Mouse (Mus musculus) frontal cortex, adult 2 months (tissue): ENCODE data around the gene Gm11127. TPM values are rescaled to one million over a fixed set of nuclear protein-coding genes. Genes with fewer than 3 reads are reported as not detected.
A peak's percentile ranks its signal among the peaks of the same experiment; 100 is the strongest.
"Not testable (repeated sequence)": the region's sequence is repeated elsewhere in the genome, so short reads cannot be mapped to it uniquely, and the experiment has no call there.

Source experiments
- DNase-seq, 2 experiments: peaks; one replicate each; pipeline ENCODE4 v3.0.0; 2022; ENCODE audit warnings: low spot score in 1 of 2; ENCODE audit errors: extremely low spot score in 1 of 2
- polyA plus RNA-seq: library from polyadenylated mRNA; depleted of rRNA; stranded (reverse); fragments of >200 nt; gene quantifications from 2 replicates; pipeline ENCODE4 v1.2.3, GENCODE M21; 2012

Gene Gm11127
- polyA plus RNA-seq, 1 experiment, result 0.18 TPM

DNA sequence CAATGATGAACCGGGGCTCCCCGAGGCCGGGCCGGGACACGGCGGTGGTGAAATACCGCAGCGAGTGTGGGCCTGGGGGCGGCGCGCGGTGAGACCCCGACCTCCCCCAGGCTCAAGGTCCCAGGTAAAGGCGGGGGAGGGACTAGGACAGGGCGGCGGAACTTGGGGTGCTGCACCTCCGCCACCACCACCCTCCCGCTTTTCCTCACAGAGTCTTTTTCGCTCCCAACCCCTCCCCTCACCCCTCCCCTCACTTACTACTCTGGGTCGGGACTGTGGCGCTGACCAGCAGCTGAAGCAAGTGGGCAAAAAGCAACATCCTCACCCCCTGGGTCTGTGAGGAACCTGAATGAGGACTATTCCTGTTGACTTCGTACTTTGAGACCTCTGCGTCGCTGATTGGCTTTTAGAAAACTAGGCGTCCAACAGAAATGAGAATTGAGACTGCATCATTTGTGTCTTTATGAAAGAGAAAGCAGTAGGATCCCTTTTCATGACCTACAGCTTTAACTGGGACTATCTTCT lies 25.8 kb downstream of the Gm11127 start, which contains the start of gene H2-T23:
Gene H2-T23 (minus strand): TSS at position 505 of the 525 bp plus-strand sequence.
- DNase-seq, result peak in 1 of 2 experiments; percentile 60

DNA sequence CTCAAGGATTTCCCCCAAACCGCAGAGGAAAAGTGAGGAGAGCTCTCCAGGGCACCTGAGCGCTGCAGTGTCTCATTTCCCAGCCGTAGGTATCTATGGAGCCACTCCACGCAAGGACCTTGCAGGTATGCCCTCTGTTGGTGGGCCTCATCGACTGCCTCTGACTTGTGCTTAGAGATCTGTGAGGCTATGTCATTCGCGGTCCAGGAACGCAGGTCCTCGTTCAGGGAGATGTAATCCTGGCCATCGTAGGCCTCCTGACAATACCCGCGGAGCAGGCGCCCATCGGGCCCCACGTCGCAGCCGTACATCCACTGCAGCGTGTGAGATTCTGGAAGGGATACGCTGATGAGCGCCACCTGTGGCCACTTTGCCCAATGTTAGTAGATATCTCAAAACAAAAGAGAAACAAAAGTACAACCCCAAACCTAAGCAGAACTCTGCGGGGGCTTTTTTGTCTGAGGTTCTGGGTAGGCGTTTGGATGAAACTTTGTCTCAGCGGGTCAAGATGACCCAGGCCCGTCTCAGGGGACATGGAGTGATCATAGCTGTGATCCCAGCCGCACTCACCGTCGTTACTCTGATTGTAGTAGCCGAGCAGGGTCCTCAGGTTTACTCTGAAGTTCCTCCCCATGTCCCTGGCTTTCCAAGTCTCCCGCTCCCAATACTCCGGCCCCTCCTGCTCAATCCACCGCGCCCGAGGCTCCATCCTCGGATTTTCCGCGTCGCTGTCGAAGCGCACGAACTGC lies 26.4 kb downstream of the Gm11127 start:
- peak in 1 of 2 experiments; percentile 48 for DNase-seq

DNA sequence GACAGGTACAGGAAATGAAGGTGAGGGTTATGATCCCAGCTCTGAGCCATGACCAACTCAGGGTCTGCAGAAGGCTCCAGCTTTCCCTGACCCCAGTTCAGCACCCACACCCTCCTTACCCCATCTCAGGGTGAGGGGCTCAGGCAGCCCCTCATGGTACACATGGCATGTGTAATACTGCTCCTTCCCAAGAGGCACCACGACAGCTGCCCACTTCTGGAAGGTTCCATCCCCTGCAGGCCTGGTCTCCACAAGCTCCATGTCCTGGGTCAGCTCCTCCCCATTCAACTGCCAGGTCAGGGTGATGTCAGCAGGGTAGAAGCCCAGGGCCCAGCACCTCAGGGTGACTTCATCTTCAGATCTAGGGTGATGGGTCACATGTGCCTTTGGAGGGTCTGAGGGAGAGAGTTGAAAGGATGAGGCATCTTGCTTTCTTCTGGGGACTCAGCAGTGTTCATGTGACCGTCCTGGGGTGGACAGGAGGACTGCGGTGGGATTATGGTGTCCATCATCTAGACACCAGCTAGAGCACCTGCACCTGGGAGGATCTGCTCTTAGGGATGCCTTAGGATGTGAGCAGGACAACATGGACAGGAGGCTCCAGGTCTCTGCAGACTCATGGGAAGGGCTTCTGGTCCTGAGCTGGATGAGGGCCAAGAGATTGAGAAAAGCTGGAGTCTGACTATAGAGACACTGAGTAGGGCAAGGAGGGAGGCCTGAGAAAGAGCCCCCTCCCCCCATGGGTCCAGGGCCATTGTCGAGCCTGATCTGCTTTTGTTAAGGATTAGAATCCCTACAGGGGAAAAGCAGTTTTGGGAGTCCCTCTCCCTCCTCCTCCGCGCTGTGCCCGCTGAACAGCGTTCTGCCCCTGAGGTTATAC lies 27.2 kb downstream of the Gm11127 start:
- not testable (repeated sequence) for DNase-seq

DNA sequence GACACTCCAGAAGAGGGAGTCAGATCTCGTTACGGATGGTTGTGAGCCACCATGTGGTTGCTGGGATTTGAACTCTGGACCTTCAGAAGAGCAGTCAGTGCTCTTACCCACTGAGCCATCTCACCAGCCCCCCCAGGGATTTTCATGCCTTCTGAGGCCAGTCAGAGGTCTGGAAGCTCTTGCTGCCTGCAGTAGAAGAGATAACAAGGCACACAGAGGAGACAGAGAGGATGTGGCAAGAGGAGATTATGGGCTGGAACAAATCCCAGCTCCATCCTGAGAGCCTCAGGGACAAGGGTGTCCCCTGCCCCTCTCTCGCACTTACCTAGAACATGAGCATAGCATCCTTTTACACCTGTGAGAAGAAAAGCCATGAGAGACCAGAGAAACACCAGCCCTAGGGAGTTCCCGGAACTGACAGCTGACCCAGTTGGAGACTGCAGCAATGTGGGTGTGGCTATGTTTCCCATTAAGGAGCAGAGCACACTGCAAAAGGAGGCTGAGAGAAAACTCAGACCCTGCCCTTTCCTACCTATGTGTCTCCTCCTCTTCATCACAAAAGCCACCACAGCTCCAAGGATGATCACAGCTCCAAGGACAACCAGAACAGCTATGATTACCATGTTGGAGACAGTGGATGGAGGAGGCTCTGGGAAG lies 28.0 kb downstream of the Gm11127 start:
- not testable (repeated sequence) for DNase-seq

DNA sequence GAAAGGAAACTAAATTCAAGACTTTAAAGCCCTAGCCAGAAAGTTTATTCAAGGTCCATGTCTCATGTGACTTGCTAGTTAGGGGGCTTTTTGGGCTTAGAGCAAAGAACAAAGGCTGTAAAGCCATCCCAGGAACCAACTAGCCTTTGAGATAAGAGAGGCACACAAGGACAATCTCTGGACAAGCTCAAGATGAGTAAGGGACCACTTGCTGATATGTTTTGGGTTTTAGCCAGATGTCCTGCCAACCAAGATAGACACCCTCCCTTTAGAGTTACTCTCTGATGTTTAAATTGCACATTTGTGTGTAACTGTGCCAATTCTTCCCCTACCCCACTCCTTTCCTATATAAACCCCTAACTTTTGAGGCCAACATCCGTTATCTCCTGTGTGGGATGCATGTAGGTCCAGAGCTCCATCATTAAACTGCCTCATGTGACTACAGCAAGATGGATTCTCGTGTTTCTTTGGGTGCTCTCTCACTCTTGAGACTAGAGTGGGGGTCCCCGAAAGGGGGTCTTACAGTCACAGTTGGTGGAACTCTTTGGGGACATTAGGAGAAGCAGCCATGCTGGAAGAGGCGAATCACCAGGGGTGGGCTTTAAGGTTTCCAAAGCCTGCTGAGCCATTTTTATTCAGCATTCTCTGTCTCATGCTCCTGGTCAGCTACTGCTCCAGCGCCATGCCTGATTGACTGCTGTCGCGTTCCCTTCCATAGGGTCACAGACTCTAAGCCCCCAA lies 29.1 kb downstream of the Gm11127 start:
- no peak for DNase-seq

DNA sequence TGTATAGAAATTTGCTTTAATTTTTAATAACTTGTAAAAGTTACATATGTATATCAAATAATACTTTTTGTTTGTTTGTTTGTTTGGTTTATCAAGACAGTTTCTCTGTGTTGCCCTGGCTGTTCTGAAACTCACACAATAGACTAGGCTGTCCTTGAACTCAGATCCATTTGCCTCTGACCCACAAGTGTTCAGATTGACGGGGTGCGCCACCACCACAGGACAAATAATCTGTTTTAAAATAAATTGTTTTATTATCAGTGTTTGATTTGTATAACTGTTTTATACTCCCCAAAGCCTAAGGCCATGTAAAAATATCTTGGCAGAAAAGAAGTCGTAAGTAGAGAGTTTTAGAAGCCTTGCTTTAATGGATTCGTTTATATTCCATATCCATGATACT lies 30.5 kb downstream of the Gm11127 start:
- DNase-seq, result no peak

DNA sequence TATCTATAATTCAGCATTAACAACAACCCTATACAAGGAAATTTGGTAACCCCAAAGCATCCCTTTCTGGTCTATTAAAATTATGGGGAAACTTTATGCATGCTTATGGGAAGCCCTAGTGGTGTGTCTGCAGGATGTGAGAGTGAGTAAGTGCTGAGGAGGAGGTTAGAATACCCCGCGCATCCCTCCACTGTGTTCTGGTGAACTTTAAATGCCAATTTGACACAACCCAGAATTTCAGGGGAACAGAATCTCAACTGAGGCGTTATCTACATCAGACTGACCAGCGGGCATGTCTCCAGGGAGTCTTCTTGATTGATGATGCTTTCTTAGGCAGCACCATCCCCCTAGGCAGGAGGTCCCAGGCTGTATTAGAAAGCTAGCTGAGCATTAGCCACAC lies 32.3 kb downstream of the Gm11127 start:
- no peak for DNase-seq

DNA sequence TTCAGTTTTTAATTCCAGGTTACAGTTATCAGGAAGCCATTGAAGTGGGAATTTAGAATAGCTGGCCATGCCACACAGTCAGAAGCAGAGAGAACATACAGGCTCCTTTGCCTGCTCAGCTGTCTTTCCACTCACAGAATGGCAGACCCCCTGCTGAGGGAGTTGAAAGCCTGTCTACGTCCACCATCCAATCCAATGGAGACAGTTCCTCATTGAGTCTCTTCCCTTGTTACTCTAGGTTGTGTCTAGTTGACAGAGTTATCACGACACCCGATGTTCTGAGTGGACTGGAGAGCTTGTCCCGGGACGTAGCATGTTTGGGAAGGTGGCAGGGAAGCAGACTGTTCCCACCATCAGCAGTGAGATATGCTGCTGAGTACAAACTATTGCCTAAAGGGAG lies 33.0 kb downstream of the Gm11127 start:
- DNase-seq, result no peak

DNA sequence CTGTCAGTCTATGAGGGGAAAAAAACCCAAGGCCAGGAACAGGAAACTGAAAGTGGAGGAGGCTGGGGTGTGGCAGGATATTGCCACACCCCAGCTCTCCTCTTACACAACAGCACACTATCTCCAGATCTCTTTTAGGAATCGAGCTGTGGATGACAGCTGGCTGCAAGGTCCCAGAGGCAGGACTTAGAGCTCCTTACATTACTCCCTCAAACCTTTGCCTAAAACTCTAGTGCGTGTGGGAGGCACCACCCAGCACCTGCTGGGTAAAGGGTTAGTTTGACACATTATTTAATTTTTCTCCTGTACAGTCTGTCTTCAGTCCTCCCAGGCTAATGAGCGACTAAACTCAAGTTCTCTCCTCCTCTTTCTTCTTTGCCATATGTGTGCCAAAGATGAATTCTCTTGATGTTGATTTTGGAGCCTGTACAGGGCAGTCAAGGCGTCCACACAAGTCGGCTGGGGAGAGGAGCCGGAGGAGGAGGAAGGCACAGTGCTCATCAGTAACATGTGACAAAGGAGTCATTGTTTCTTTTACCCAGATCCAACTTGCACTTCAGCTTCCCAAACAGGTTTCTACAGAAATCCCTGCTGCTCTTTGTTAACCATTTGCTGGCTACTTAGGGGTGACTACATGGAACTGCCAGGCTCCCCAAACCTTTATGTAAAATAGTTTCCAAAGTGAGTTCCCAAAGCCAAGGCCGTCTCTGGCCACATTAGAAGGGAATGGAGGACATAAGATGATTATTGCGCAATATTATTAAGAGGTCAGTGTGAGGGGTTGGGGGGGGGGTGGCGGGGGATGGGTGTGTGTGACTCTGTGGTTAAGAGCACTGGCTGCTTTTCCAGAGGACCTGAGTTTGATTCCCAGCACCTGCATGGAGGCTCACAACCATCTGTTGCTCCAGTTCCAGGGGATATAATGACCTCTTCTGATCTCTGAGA lies 34.2 kb downstream of the Gm11127 start:
- peak in 1 of 2 experiments; percentile 40 for DNase-seq

DNA sequence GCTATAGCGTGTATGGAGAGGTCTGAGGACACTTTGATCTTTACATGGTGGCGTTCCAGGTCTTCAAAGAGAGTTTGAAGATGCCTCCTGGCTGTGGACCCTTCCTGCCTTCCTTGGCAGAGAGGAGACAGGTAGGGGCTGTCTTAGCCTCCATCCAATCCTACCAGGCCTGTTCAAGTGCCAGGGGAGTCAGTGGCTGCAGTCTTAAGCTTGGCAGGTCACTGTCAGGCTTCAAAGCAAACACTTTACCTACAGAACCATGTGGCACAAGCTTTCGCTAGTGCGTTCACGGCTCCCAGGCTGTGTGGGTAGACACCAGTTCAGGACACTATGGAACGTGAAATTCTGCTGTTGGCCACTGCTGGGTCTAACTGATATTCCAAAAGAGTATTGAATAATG lies 35.2 kb downstream of the Gm11127 start:
- DNase-seq, result no peak

DNA sequence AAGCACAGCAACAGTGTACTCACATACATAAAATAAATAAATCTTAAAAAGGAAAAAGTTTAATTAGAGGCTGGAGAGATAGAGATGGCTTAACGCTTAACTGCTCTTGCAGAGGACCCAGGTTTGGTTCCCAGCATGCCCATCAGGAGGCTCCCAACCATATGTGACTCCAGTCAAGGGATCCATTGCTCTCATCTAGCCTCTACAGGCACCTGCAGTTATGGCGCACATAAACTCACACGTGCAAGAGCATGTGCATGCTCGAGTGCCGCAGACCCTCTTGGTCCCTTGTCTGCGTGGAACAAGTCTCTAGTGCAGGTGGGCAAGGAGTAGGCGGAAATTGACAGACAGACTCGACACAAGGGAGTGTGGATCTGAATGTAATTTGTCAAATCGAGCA lies 36.1 kb downstream of the Gm11127 start:
- DNase-seq, result no peak

DNA sequence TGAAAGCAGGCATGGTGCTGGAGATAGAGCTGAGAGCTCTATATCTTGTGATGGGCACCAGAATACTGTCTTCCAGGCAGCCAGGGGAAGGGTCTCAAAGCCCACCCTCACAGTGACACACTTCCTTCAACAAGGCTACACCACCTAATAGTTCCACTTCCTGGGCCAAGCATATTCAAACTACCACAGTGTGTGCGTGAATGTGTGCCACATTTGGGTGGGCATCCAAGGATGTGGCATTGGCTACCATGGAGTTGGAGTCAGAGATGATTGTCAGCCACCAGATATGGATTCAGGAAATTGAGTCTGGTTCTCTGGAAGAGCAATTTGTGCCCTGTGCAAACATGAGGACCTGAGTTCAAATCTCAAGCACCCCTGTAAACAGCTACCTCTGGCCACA lies 36.9 kb downstream of the Gm11127 start:
- no peak for DNase-seq

DNA sequence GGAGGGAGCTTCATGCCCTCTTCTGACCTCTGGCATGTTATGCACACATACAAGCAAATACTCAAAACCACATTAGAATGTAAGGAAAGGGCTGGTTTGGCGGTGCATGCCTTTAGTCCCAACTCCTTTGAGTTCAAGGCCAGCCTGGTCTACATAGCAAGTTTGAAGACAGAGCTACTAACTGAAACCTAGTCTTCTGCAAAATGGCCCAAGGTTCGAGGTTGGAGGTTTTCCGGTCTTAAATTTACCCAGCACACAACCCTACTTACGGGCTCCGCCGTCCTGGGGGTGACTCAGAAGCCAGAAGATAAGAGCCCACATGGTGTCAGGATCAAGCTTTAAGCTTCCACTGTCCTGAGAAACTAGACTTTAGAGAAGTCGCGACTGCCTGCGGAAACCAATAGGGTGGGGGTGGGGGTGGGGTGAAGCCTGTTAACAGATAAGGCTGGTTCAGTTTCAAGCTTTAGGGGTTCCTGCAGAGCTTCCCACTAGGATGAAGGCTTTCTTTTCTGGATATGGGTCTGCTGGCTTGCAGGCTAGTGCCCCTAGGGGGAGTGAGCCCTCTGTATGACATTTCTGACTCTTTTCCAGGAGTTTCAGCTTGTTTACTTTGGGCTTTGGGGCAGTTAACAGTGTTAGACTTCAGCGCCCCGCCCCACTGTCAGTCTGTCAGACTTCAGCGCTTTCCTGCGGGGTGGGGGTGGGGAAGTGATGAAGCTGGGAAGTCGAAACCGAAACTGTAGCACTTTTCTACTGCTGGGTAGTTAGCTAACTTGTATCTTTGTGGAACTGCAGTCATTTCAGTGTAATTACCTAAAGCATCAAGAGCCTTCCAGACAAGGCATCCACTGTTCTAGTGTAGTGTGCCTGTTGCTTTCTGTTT lies 37.7 kb downstream of the Gm11127 start, which contains the start of gene H2-T24:
Gene H2-T24 (minus strand): TSS at position 370 of the 883 bp plus-strand sequence.
- no peak for DNase-seq

DNA sequence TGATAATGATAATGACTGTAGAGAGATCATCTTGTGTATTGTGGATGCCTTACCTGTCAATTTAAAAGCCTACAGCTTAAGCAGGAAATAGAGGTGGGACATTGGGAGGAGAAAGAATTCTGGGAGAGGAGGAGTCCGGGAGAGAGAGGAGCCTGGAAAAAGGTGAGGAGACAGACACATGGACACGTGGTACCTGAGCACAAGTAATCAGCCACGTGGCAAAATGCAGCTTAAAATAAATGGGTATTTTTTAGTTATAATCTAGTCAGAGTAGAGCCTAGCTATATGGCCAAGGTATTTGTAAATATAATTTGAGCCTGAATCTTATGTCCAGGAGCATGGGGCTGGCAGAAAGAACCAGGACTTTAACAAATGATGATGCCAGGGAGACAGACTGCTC lies 38.7 kb downstream of the Gm11127 start:
- no peak for DNase-seq

DNA sequence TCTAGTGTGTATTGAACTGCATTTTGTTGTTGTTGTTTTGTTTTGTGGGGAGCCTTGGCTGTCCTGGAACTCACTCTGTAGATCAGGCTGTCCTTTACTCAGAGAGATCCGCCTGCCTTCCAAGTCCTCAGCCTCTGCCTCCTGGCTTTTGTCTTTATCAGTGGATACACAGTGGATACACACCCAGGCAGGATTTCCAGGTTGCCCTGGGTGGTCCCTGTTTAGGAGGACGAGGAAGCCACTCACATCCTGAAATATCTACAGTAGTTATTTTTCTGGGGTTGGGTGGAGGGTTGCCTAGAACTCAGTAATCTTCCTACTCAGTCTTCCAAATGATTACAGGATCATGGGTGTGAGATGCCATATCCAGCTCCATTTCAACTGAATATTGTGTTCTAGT lies 39.2 kb downstream of the Gm11127 start:
- no peak for DNase-seq

DNA sequence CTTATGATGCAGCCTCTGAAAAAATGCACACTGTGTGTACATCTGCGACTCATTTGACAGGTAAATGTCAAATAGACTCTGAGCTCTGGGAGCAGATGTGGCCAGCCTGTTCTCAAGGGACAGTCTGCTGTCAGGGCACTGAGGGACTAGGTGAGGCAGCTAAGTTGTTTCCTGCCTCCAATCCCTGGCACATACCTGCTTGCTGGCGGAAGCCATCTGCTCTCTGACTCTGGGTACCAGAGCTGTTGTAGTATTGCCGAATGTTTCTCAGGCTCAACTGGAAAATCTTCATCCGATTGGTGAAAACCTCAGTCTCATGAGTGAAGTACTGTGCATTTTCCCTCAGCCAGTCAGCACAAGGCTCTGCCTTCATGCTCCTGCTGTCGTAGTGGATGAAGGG lies 41.1 kb downstream of the Gm11127 start:
- DNase-seq, result no peak

DNA sequence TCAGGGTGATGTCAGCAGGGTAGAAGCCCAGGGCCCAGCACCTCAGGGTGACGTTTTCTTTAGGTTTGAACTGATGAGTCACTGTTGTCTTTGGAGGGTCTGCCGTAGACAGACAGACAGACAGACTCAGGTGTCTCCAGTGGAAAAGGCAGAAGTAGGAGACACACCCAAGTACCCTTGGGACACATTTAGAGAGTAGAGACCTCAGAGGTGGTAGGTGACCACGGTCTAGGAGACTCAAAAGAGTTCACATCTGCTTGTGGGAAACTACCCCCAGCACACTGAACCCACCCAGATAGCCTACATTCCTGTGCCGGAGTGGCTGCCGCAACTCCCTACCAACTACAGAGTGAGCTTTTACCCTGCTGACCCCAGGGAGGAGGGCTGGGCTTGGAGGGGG lies 43.2 kb downstream of the Gm11127 start:
- DNase-seq, result no peak
